Mouse (Mus musculus): Measurements from ENCODE around the gene Ing3.
A peak's percentile ranks its signal among the peaks of the same experiment; 100 is the strongest.

Gene Ing3

GRCm38 (mm10) chr6:21991151-21991550 lies 41.8 kb downstream of the Ing3 start:
- peak; percentile 53 for DNase-seq (ENCODE audit: low read depth)

- no peak for DNase-seq (ENCODE audit: low read depth)
Observed at GRCm38 (mm10) chr6:21993070-21993469, 43.7 kb downstream of the Ing3 start.

- DNase-seq (ENCODE audit: low read depth) = peak; percentile 32
Observed at GRCm38 (mm10) chr6:21998131-21998530, 48.8 kb downstream of the Ing3 start.

GRCm38 (mm10) chr6:21999025-21999424 lies 49.7 kb downstream of the Ing3 start:
- no peak for DNase-seq (ENCODE audit: low read depth)

DNA sequence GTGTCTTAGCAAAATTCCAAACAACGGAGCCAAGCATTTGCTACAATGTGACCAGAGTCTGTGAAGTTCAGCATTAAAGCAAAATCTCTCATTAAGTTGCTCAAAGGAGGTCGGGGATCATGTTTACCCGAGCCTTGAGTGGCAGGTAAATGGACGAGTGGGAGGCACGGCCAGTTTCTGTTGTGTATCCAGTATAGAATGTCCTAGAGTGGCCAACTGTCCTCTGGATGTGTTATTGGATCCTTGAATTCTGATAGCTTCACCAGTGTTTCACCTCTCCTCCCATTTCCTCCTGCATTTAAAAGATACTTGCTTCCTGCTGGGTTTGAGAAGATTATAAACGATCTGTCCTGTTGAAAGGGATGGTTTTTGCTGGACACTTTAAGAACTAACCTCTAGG lies 50.7 kb downstream of the Ing3 start:
- DNase-seq (ENCODE audit: low read depth) = no peak

DNA sequence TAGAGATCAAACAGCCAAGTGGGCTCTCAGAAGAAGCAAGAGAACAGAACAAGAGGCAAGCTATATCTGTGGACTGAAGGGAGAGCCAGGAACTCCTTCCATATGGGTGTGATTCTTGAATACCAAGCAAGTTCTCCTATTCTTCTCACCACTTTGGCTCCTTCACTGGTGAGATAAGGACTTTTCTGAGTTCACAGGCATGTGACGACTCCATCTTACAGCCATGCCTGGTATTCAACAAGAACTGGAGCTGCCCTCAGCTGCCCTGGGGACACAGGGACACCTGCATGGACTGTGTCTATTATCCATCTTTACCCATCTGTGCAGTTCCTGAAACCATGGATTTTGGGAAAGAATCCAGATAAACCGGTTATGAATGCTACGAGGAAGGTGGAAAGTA lies 51.5 kb downstream of the Ing3 start:
- DNase-seq (ENCODE audit: low read depth) = no peak

DNA sequence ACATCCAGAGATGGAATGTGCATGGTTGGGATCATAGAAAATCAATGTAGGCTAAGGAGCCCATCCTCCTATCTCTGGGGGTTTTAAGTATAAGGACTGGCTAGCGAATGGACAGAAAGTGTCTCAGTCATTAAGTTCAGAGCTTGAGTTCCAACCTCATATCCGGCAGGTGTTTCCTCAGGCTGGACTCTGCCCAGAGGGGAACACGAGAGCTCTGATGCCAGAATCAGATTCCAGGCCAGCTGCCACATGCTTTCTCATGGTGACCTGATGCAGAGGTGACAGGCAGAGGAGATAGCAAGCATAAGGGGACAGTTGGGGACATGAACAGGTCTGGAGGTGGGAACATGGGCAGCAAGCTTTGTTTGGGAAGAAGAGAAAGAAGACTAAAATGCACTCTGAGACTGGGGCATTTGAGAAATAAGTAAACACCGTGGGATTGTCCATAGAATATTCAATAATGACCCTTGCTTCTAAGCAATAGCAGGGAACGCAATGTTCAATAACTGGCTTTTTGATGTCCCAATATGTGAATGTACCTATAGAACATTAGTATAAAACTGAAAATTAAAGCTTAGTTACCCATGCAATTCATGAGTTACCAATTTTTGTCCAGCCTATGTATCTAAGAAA lies 52.0 kb downstream of the Ing3 start:
- no peak for DNase-seq (ENCODE audit: low read depth)

DNA sequence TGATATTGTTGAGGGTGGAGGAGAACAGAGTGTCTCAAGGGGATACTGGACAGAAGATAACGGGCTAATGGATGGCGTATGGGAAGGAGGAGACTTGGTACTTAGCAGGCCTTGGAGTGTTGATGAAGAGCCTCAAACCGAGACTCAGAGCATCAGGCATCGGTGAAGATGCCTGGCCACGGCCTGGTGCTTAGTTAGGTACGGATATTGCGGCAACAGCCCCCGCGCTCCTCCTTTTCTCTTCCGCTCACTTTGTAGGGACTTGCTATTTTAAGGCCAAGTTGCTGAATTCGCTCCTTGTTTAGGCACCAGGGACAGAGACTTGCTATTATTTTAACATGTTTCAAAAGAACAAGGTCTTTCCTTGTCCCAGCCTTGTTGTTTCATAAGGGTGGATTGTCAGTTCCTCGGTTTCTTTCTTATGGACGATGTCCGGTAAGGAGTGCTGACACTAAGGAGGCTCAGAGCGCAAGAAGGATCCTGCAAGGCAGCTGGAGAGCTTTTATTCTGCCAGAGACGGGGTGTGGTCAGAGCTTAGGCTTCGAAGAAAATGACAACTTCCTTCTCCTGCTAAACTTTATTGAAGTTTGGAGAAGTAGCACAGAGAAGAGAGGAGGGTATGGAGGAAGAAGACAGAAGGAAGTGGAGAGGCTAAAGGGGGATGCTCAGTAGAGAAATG lies 53.3 kb downstream of the Ing3 start:
- no peak for DNase-seq (ENCODE audit: low read depth)

DNA sequence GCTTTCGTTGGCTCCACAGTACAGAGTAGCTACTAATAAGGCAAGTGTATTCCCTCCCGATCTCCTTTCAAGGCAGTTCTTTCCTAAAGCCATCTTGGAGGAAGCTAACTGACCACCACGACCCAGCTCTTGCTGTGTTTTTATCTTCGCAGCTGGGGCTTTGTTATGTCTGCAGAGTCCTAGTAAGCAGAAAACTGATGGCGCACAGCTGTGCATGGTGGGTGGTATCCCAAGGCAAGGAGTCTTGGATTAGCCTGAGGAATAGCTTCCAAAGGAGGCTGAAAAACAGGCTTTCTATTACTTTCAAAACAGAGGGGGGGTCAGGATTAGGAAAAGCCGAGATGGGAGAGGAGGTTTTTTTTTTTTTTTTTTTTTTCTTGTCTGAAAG lies 53.8 kb downstream of the Ing3 start:
- no peak for DNase-seq (ENCODE audit: low read depth)

GRCm38 (mm10) chr6:22003959-22004543 lies 54.7 kb downstream of the Ing3 start:
- no peak for DNase-seq (ENCODE audit: low read depth)

- no peak for DNase-seq (ENCODE audit: low read depth)
Observed at GRCm38 (mm10) chr6:22008346-22008745, 59.0 kb downstream of the Ing3 start.

GRCm38 (mm10) chr6:22010258-22010657 lies 60.9 kb downstream of the Ing3 start:
- DNase-seq (ENCODE audit: low read depth) = no peak

GRCm38 (mm10) chr6:22010761-22011281 lies 61.5 kb downstream of the Ing3 start:
- DNase-seq (ENCODE audit: low read depth) = peak; percentile 49

- DNase-seq (ENCODE audit: low read depth) = peak; percentile 53
Observed at GRCm38 (mm10) chr6:22011546-22011945, 62.2 kb downstream of the Ing3 start.

DNA sequence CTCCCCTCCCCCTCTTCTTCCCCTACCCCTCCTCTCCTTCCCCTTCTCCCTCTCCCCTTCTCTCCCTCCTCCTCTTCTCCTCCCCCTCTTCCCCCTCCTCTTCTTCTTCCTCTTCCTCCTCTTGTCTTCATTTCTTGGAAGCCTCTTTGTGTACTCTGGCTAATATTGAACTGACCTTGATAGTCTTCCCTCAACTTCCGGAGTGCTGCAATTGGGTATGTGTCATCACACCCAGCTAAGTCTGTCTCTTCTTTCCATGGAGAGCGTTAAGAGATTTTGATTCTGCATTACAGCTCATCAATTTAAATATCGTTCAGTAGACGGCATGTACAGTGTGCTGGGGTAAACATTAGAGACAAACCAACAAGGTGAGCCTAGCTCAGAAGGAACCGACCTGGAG lies 62.7 kb downstream of the Ing3 start:
- no peak for DNase-seq (ENCODE audit: low read depth)

GRCm38 (mm10) chr6:22012501-22012900 lies 63.1 kb downstream of the Ing3 start:
- DNase-seq (ENCODE audit: low read depth) = no peak

- no peak for DNase-seq (ENCODE audit: low read depth)
Observed at GRCm38 (mm10) chr6:22013394-22013793, 64.0 kb downstream of the Ing3 start.

GRCm38 (mm10) chr6:22014291-22014911 lies 65.0 kb downstream of the Ing3 start:
- no peak for DNase-seq (ENCODE audit: low read depth)

DNA sequence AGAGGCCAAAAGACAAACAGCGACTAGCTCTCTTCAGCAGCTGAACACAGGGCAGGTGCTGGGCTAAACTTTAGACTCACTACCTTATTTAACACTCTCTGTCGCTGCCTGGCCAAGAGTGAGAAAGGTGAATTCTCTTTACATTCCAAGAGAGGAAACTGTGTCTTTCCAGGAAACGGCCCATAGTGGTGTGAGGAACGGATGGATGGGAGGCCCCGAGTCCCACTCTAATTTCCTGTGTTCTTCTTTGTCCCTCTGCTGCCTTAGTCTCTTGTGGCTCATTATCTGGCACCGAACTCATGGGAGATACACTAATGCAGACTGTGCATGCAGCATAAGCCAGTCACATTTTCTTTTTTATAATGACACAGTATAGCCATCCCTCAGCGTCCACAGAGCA lies 68.3 kb downstream of the Ing3 start:
- DNase-seq (ENCODE audit: low read depth) = no peak

GRCm38 (mm10) chr6:22018768-22019445 lies 69.5 kb downstream of the Ing3 start:
- DNase-seq (ENCODE audit: low read depth) = peak; percentile 48

DNA sequence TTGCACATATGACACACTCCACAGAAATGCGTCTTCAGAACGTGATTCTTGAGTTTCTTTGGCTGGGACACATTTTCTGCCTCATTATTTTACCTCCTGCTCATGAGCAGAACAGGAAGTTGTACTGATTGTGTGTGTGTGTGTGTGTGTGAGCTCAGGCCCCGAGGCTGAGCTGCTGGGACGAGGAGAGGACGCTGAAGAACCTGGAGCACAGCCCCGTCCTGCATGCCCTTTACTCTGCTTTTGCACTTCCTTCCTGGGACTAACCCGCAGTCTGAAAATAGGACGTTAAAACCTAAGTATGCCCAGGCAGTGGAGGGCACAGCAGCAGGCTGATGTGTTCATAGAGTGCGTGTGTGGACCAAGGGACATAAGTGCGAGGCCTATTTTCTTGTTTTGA lies 70.3 kb downstream of the Ing3 start:
- peak; percentile 27 for DNase-seq (ENCODE audit: low read depth)

GRCm38 (mm10) chr6:22020696-22021095 lies 71.3 kb downstream of the Ing3 start:
- DNase-seq (ENCODE audit: low read depth) = no peak

Measured in NIH3T3 (cell line).